Mouse (Mus musculus): Measurements from ENCODE around the gene Rbks.

DNA sequence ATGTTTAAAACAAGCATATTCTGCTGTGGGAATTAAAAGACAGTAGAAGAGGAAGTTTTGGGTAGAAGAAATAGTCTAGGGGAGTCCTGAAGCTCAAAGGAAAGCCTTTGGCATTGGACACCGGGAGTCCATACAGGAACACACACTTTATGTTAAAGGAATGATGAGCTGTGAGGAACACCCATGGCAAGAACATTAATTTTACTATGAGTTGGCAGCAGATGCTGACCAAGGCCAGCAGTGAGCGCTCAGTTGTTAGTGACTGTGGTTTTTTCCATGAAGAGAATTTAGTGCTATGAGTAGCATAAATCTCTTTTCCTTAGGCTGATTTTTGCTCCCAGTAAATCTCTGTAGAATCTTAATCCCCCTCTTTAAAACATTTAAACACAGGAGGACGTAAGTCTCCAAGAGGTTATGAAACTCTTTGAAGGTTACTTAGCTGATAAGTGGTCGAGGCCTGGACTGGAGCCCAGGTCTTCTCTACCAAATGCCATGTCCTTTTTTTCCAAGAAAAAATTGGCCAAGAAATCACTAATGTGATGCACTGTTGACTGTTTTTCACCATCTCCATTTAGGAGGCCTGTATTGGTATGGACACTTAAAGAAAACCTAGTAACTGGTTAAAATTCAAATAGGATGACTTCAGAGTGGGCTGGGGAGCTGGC, 18.2 kb upstream of the Rbks start:
- TF ChIP-seq CTCF (IDR thresholded peaks at IDR 0.05; ENCODE audit: extremely low read depth, insufficient read depth, low read length) (no peak), POLR2A (IDR thresholded peaks at IDR 0.05; ENCODE audit: extremely low read depth, insufficient read depth, low read length) (no peak)
